Mouse (Mus musculus): ENCODE results near the gene Mrtfb. TPM values are rescaled to one million over a fixed set of nuclear protein-coding genes. Genes with fewer than 3 reads are reported as not detected.

Gene Mrtfb
- polyA plus RNA-seq, 1 experiment from 2014 or later: 13.5 TPM

DNA sequence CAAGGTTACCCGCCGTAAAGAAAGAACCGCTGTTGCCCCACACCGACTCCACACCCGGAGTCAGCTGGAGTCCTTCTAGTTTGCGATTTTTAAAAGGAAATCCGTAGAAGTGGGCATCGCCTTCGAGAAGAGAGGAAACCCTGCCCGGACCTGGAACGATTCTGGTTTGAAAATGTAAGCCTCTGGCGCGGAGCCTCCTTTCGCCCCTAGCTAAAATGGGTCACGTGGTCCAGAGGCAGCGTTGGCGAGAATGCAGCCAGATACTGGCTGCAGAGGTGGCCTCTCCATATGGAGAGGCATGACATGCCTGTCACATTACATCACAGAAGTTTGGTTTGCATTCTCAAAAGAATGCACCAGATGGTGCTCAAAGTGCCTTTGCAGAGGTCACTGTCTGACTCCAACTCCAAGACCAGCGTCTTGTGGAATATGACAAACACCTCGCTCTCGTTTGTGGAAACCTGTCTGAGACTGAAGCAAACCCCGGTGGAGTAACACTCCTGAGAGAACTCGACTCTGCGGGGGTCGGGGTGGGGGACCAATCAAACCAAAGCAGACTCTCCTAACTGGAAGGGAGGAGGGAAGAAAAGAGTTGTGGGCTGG is 181.6 kb downstream of the Mrtfb start:
- no peaks in the 10 kb centered on the region for H3K36me3 ChIP-seq (ENCODE audit: control insufficient read depth, insufficient read depth, low read length)
- H3K4me3 ChIP-seq (ENCODE audit: low read depth, low read length): peak overlapping the region; percentile 46
- H3K27me3 ChIP-seq (ENCODE audit: control insufficient read depth, insufficient read depth, low read length): no peaks in the 10 kb centered on the region
- peak; percentile 50 for ATAC-seq (ENCODE audit: low read depth)
- WGBS: 1% methylated on average over 24 of the region's 24 CpGs
- H3K4me2 ChIP-seq (ENCODE audit: low read depth, low read length): peak overlapping the region; percentile 71
- H3K27ac ChIP-seq (ENCODE audit: low read depth, low read length): no peak overlapping the region
- H3K9me3 ChIP-seq (ENCODE audit: control insufficient read depth, low read length): no peaks in the 10 kb centered on the region
- peak overlapping the region; percentile 56 for H3K9ac ChIP-seq (replicated peaks; ENCODE audit: low read depth, low read length)
- no peaks in the 10 kb centered on the region for H3K4me1 ChIP-seq (ENCODE audit: control insufficient read depth, insufficient read depth, low read length)

DNA sequence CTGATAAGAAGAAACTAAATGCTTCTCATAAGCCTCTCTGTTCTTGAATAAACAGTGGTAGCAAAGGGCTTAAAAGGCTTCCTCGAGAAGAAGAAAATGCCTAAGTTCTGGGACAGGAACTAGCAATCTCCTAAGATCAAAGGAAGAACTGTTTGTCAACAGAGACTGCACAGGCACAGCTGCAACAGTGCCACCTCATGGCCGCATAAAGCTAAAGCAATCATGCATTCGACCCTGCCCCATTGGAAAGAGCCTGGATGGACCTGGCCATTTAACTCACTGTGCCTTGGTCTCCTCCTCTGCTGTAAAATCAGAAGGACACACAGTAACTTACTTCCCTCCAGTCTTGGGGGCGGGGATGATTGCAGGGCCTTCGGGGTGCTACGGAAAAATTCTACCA is 184.2 kb downstream of the Mrtfb start:
- no peak overlapping the region for H3K27ac ChIP-seq (ENCODE audit: low read depth, low read length)
- WGBS: 39% methylated on average over 6 of the region's 6 CpGs
- ATAC-seq (ENCODE audit: low read depth): no peak
- no peak overlapping the region for H3K4me3 ChIP-seq (ENCODE audit: low read depth, low read length)
- no peaks in the 10 kb centered on the region for H3K36me3 ChIP-seq (ENCODE audit: control insufficient read depth, insufficient read depth, low read length)
- H3K27me3 ChIP-seq (ENCODE audit: control insufficient read depth, insufficient read depth, low read length): no peaks in the 10 kb centered on the region
- no peak overlapping the region for H3K9ac ChIP-seq (replicated peaks; ENCODE audit: low read depth, low read length)
- no peak overlapping the region for H3K4me2 ChIP-seq (ENCODE audit: low read depth, low read length)
- no peaks in the 10 kb centered on the region for H3K9me3 ChIP-seq (ENCODE audit: control insufficient read depth, low read length)
- no peaks in the 10 kb centered on the region for H3K4me1 ChIP-seq (ENCODE audit: control insufficient read depth, insufficient read depth, low read length)

DNA sequence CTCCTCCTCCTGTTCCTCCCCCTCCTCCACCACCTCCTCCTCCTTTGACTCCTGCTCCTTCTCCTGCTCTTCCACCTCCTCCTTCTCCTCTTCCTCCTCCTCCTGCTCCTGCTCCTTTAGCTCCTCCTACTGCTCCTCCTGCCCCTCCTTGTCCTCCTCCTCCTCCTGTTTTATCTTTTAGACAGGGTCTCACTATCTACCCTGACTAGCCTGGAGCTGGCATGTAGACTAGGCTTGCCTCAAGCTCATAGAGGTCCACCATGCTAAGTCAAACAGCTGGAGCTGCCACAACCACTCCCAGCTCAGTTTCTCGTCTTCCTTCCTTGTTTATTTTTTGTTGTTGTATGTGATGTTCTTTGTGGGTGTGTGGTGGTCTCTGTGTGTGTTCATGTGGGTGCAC is 187.5 kb downstream of the Mrtfb start:
- Histone ChIP-seq H3K36me3 (ENCODE audit: control insufficient read depth, insufficient read depth, low read length) (no peaks in the 10 kb centered on the region), H3K4me1 (ENCODE audit: control insufficient read depth, insufficient read depth, low read length) (no peaks in the 10 kb centered on the region), H3K27me3 (ENCODE audit: control insufficient read depth, insufficient read depth, low read length) (0 out of 2 replicates have a peak, but pooled peaks cover 4% of the 10 kb centered on the region), H3K4me2 (ENCODE audit: low read depth, low read length) (no peak overlapping the region), H3K27ac (ENCODE audit: low read depth, low read length) (no peak overlapping the region), H3K4me3 (ENCODE audit: low read depth, low read length) (no peak overlapping the region), H3K9ac (replicated peaks; ENCODE audit: low read depth, low read length) (no peak overlapping the region), H3K9me3 (ENCODE audit: control insufficient read depth, low read length) (no peaks in the 10 kb centered on the region)
- no peak for ATAC-seq (ENCODE audit: low read depth)
- WGBS: 71% methylated on average over 1 of the region's 1 CpGs

DNA sequence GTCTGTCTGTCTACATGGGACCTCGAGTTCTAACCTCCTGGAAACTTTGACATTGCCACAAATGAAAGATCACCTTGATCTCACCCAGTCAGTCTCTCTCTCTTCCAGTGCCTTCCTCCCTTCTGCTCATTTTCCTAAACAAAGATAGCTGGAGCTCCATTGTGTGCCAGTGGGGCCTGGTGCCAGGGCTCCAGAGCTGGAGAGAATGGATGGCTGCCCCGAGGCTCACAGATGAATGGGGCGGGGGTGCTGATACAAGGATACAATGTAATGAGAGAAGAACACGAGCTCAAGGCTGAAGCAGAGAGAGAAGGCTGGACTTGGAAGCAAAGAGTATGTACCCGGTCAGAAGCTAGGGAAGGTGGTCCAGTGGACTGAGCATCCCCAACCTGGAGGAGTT is 189.2 kb downstream of the Mrtfb start:
- Histone ChIP-seq H3K9me3 (ENCODE audit: control insufficient read depth, low read length) (no peaks in the 10 kb centered on the region), H3K9ac (replicated peaks; ENCODE audit: low read depth, low read length) (no peak overlapping the region), H3K36me3 (ENCODE audit: control insufficient read depth, insufficient read depth, low read length) (no peaks in the 10 kb centered on the region), H3K27ac (ENCODE audit: low read depth, low read length) (no peak overlapping the region), H3K4me1 (ENCODE audit: control insufficient read depth, insufficient read depth, low read length) (0 out of 2 replicates have a peak, but pooled peaks cover 3% of the 10 kb centered on the region), H3K27me3 (ENCODE audit: control insufficient read depth, insufficient read depth, low read length) (peaks cover 14% of the 10 kb centered on the region), H3K4me3 (ENCODE audit: low read depth, low read length) (no peak overlapping the region), H3K4me2 (ENCODE audit: low read depth, low read length) (no peak overlapping the region)
- 50% methylated on average over 5 of the region's 5 CpGs for WGBS
- no peak for ATAC-seq (ENCODE audit: low read depth)

DNA sequence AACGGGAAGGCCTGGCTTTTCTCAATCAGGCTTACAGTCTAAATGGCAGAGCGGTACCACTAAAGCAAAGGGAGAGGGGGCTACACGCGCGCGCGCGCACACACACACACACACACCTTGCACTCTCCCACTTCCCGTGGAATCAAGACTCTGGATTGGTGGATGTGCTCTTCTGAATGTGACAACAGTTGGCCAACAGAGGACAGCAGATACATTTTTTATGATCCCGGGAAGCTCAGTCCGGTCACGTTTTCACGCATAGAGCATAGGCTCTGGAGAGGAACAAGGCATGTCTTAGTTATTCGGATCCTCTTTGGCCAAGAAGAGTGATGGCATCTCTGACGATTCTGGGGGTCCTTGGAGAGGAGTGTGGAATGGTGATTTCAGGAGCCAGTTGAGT is 190.2 kb downstream of the Mrtfb start:
- Histone ChIP-seq H3K9ac (replicated peaks; ENCODE audit: low read depth, low read length) (no peak overlapping the region), H3K4me1 (ENCODE audit: control insufficient read depth, insufficient read depth, low read length) (0 out of 2 replicates have a peak, but pooled peaks cover 3% of the 10 kb centered on the region), H3K36me3 (ENCODE audit: control insufficient read depth, insufficient read depth, low read length) (no peaks in the 10 kb centered on the region), H3K4me2 (ENCODE audit: low read depth, low read length) (peak overlapping the region; percentile 98), H3K27ac (ENCODE audit: low read depth, low read length) (no peak overlapping the region), H3K9me3 (ENCODE audit: control insufficient read depth, low read length) (no peaks in the 10 kb centered on the region), H3K27me3 (ENCODE audit: control insufficient read depth, insufficient read depth, low read length) (peaks cover 14% of the 10 kb centered on the region), H3K4me3 (ENCODE audit: low read depth, low read length) (peak overlapping the region; percentile 63; the same call in 1 of the 2 replicates)
- 27% methylated on average over 15 of the region's 15 CpGs for WGBS
- ATAC-seq (ENCODE audit: low read depth): peak; percentile 15; the same call in 1 of the 2 replicates

DNA sequence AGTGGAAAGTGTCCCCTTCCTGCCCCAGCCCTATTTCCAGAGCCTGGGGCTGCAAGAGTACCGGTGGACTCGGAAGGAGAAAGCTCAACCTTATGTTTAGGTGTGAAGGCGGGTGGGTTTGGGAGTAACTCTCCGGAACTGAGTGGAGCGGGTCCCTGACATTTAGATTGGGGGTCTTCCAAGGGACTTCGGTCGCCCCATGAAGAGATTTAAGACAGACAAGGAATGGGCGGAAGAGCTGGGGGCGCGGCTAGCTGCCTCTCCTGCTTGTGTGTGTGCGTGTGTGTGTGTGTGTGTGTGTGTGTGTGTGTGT is 190.6 kb downstream of the Mrtfb start:
- H3K27me3 ChIP-seq (ENCODE audit: control insufficient read depth, insufficient read depth, low read length): peaks cover 14% of the 10 kb centered on the region

DNA sequence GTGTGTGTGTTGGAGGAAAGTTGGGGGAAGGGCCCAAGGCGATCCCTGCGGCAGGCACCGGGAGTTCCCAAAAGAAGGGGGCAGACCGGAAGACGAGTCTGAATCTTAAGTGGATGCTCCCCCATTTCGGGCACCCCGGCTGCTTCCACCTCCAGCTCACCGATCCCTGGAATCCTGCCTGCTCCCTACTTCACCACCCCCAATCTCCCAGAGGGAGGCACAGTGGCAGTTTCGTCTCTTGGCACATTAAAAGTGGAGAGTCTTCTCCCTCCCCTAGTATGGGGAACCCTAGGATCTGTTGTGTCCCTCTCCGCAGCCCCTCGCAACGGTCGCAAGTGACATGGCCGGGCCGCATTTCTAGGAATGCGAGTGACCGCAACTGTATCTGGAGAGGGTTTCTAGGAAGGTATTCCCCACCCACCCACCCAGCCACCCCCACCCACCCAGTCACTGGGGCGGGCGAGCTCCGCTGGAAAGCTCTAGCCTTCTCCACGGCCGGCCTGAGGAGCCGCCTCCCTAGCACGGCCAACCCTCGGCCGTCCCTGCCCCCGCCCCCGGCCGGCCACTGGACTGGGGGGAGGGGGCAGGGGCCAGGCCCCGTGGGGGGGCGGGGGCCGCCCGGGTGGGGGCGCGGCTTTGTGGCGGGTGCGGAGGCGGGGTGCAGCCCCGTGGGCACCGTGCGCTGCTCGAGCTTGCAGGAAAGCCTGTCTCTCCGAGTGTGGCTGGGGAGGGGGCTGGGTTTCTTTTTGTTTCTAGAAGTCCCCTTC is 191.2 kb downstream of the Mrtfb start:
- peaks cover 14% of the 10 kb centered on the region for H3K27me3 ChIP-seq (ENCODE audit: control insufficient read depth, insufficient read depth, low read length)
- ATAC-seq (ENCODE audit: low read depth): peak; percentile 66

More for the DNA sequence above, 190.6 kb downstream of the Mrtfb start:
- no peaks in the 10 kb centered on the region for H3K9me3 ChIP-seq (ENCODE audit: control insufficient read depth, low read length)
- peak overlapping the region; percentile 98 for H3K4me2 ChIP-seq (ENCODE audit: low read depth, low read length)
- H3K36me3 ChIP-seq (ENCODE audit: control insufficient read depth, insufficient read depth, low read length): no peaks in the 10 kb centered on the region
- peak; percentile 4; the same call in 1 of the 2 replicates for ATAC-seq (ENCODE audit: low read depth)
- no peak overlapping the region for H3K9ac ChIP-seq (replicated peaks; ENCODE audit: low read depth, low read length)
- H3K27ac ChIP-seq (ENCODE audit: low read depth, low read length): no peak overlapping the region
- peak overlapping the region; percentile 63 for H3K4me3 ChIP-seq (ENCODE audit: low read depth, low read length)
- H3K4me1 ChIP-seq (ENCODE audit: control insufficient read depth, insufficient read depth, low read length): 0 out of 2 replicates have a peak, but pooled peaks cover 3% of the 10 kb centered on the region
- under 1% methylated on average over 11 of the region's 11 CpGs for WGBS

DNA sequence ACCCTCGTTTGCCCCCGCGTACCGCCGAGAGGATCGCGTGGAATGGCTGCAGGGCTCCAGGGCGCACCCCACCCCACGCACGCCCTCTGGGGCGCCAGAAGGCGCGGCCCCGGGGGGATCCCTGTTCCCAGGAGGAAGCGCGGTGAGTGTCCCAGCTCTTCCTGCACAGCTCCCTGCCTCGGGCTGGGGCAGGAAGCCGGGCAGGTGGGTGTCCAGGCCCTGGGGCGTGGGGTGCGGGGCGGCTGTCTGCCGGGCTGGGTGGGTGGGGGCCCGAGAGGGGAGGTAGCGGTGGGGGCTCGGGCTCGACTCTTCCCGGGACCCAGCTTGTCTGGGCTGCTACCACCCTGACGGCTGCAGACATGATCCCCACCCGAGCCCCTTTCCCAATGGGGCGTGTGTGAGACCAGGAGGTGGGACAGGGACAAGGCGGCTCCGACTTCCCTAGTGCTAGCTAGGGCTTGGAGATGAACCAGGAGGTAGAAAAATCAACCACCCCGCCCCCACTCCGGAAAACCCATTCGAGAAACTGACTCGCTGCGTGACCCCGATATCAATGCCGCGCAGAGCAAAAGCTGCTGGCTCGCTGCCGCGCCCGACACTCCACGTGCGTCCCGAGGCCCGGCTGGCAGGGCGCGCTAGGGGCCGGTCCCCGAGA is 191.9 kb downstream of the Mrtfb start:
- whole genome bisulfite sequencing: under 1% methylated on average over 51 of the region's 52 CpGs
- Histone ChIP-seq H3K4me2 (ENCODE audit: low read depth, low read length) (peak overlapping the region; percentile 98), H3K27me3 (ENCODE audit: control insufficient read depth, insufficient read depth, low read length) (peaks cover 14% of the 10 kb centered on the region), H3K27ac (ENCODE audit: low read depth, low read length) (no peak overlapping the region), H3K4me3 (ENCODE audit: low read depth, low read length) (peak overlapping the region; percentile 63), H3K9me3 (ENCODE audit: control insufficient read depth, low read length) (no peaks in the 10 kb centered on the region), H3K9ac (replicated peaks; ENCODE audit: low read depth, low read length) (peak overlapping the region; percentile 74), H3K4me1 (ENCODE audit: control insufficient read depth, insufficient read depth, low read length) (0 out of 2 replicates have a peak, but pooled peaks cover 3% of the 10 kb centered on the region), H3K36me3 (ENCODE audit: control insufficient read depth, insufficient read depth, low read length) (no peaks in the 10 kb centered on the region)
- ATAC-seq (ENCODE audit: low read depth): peak; percentile 59

More for the DNA sequence above, 191.2 kb downstream of the Mrtfb start:
- no peak overlapping the region for H3K27ac ChIP-seq (ENCODE audit: low read depth, low read length)
- no peaks in the 10 kb centered on the region for H3K36me3 ChIP-seq (ENCODE audit: control insufficient read depth, insufficient read depth, low read length)
- peak overlapping the region; percentile 74 for H3K9ac ChIP-seq (replicated peaks; ENCODE audit: low read depth, low read length)
- 0 out of 2 replicates have a peak, but pooled peaks cover 3% of the 10 kb centered on the region for H3K4me1 ChIP-seq (ENCODE audit: control insufficient read depth, insufficient read depth, low read length)
- no peaks in the 10 kb centered on the region for H3K9me3 ChIP-seq (ENCODE audit: control insufficient read depth, low read length)
- H3K4me3 ChIP-seq (ENCODE audit: low read depth, low read length): peak overlapping the region; percentile 63
- WGBS: 1% methylated on average over 23 of the region's 43 CpGs
- peak overlapping the region; percentile 98 for H3K4me2 ChIP-seq (ENCODE audit: low read depth, low read length)

DNA sequence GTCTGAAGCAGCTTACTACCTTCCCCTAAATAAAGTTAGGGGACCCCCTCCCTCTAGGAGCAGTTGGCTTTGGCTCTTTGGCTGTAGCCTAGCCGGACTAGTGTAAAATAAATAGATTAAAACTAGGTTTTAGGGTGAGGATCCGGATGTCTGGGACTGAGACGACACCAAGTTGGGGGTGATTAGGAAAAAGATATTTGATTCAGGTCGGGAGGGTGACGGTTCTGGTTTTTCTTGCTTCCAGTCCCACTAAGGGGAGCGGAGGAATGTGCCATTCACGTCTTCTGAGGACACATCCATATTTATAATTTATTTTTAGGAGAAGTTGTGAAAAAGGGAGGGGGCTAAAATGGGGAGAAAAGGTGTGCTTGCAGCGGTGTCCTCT is 192.4 kb downstream of the Mrtfb start:
- Histone ChIP-seq H3K9ac (replicated peaks; ENCODE audit: low read depth, low read length) (peak overlapping the region; percentile 74), H3K9me3 (ENCODE audit: control insufficient read depth, low read length) (no peaks in the 10 kb centered on the region), H3K4me2 (ENCODE audit: low read depth, low read length) (peak overlapping the region; percentile 98), H3K27ac (ENCODE audit: low read depth, low read length) (no peak overlapping the region), H3K4me1 (ENCODE audit: control insufficient read depth, insufficient read depth, low read length) (0 out of 2 replicates have a peak, but pooled peaks cover 3% of the 10 kb centered on the region), H3K4me3 (ENCODE audit: low read depth, low read length) (peak overlapping the region; percentile 63), H3K36me3 (ENCODE audit: control insufficient read depth, insufficient read depth, low read length) (no peaks in the 10 kb centered on the region), H3K27me3 (ENCODE audit: control insufficient read depth, insufficient read depth, low read length) (peaks cover 14% of the 10 kb centered on the region)
- ATAC-seq (ENCODE audit: low read depth): no peak
- 9% methylated on average over 8 of the region's 8 CpGs for WGBS

Data from neural tube, embryonic 14.5 days (tissue).